Mouse (Mus musculus): ENCODE data around the gene Nploc4. TPM values are rescaled to one million over a fixed set of nuclear protein-coding genes. Genes with fewer than 3 reads are reported as not detected.

Nploc4 gene
- polyA plus RNA-seq, 1 experiment from 2014 or later: 36.3 TPM

- WGBS: 96% methylated on average over 2 of the region's 2 CpGs
- Histone ChIP-seq H3K9ac (no peak overlapping the region), H3K4me3 (replicated peaks) (no peak overlapping the region), H3K27ac (replicated peaks) (no peak overlapping the region), H3K4me1 (no peaks in the 10 kb centered on the region), H3K4me2 (replicated peaks) (no peak overlapping the region), H3K27me3 (no peaks in the 10 kb centered on the region), H3K9me3 (replicated peaks) (no peaks in the 10 kb centered on the region), H3K36me3 (peaks cover 81% of the 10 kb centered on the region)
- no peak for ATAC-seq (ENCODE audit: insufficient number of reproducible peaks, low FRiP score, low TSS enrichment, low read depth)
Measured at GRCm38 (mm10) chr11:120399319-120399718, 38.2 kb downstream of the Nploc4 start.

DNA sequence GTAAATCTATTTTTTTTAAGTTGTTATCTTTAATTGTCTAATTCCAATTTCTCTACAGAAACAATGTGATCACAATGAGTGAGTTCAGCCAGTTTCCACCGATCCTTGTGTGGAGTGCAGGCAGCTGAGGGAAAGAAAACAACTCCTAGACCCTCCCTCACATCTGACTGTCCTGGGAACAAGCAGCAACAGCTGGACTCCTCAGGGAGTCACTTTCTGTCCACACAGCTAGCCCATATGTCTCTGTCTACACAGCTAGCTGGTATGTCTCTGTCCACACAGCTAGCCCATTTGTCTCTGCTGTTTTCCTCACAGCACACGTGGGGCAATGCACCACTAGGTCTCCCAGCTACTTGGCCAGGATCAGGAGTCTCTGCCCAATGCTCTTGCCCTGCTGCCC lies 39.9 kb downstream of the Nploc4 start:
- 0 out of 2 replicates have a peak, but pooled peaks cover 5% of the 10 kb centered on the region for H3K4me1 ChIP-seq
- no peaks in the 10 kb centered on the region for H3K27me3 ChIP-seq
- no peak overlapping the region for H3K27ac ChIP-seq (replicated peaks)
- ATAC-seq (ENCODE audit: insufficient number of reproducible peaks, low FRiP score, low TSS enrichment, low read depth): no peak
- no peaks in the 10 kb centered on the region for H3K9me3 ChIP-seq (replicated peaks)
- no peak overlapping the region for H3K4me3 ChIP-seq (replicated peaks)
- 77% methylated on average over 2 of the region's 2 CpGs for WGBS
- H3K36me3 ChIP-seq: peaks cover 79% of the 10 kb centered on the region
- H3K4me2 ChIP-seq (replicated peaks): no peak overlapping the region
- no peak overlapping the region for H3K9ac ChIP-seq

GRCm38 (mm10) chr11:120395661-120396060 lies 41.8 kb downstream of the Nploc4 start:
- Histone ChIP-seq H3K4me2 (replicated peaks) (no peak overlapping the region), H3K27me3 (no peaks in the 10 kb centered on the region), H3K4me1 (0 out of 2 replicates have a peak, but pooled peaks cover 5% of the 10 kb centered on the region), H3K27ac (replicated peaks) (no peak overlapping the region), H3K9ac (no peak overlapping the region), H3K9me3 (replicated peaks) (no peaks in the 10 kb centered on the region), H3K36me3 (peaks cover 73% of the 10 kb centered on the region), H3K4me3 (replicated peaks) (no peak overlapping the region)
- WGBS: 81% methylated on average over 4 of the region's 4 CpGs
- no peak for ATAC-seq (ENCODE audit: insufficient number of reproducible peaks, low FRiP score, low TSS enrichment, low read depth)

DNA sequence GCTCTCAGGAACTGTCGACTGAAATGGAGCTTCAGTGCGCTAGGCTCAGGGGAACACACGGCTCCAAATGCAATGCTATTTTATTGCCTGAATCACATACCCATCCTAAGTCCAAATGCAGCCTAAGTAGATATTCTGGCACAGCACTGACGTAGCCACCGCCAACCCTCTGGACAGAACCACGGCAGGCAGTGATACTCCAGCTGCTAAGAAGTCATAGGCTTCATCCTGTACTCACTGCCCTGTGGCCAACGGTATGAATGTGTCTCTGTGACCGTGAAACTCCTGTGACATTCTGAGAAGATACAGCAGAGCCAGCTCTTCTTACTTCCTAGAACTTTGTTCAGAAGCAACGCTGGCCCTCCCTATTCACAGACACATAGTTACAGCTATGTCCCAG lies 48.9 kb downstream of the Nploc4 start:
- WGBS: 94% methylated on average over 9 of the region's 9 CpGs
- peaks cover 71% of the 10 kb centered on the region for H3K36me3 ChIP-seq
- H3K27me3 ChIP-seq: no peaks in the 10 kb centered on the region

GRCm38 (mm10) chr11:120387157-120387556 lies 50.4 kb downstream of the Nploc4 start:
- WGBS: 60% methylated on average over 2 of the region's 2 CpGs
- Histone ChIP-seq H3K27me3 (no peaks in the 10 kb centered on the region), H3K36me3 (peaks cover 70% of the 10 kb centered on the region), H3K9ac (no peak overlapping the region), H3K9me3 (replicated peaks) (no peaks in the 10 kb centered on the region), H3K27ac (replicated peaks) (no peak overlapping the region), H3K4me2 (replicated peaks) (no peak overlapping the region), H3K4me3 (replicated peaks) (no peak overlapping the region), H3K4me1 (no peaks in the 10 kb centered on the region)
- no peak for ATAC-seq (ENCODE audit: insufficient number of reproducible peaks, low FRiP score, low TSS enrichment, low read depth)

More for the DNA sequence above, 48.9 kb downstream of the Nploc4 start:
- no peak for ATAC-seq (ENCODE audit: insufficient number of reproducible peaks, low FRiP score, low TSS enrichment, low read depth)
- H3K9me3 ChIP-seq (replicated peaks): no peaks in the 10 kb centered on the region
- H3K4me2 ChIP-seq (replicated peaks): no peak overlapping the region
- H3K9ac ChIP-seq: no peak overlapping the region
- H3K4me1 ChIP-seq: 0 out of 2 replicates have a peak, but pooled peaks cover 5% of the 10 kb centered on the region
- H3K27ac ChIP-seq (replicated peaks): no peak overlapping the region
- no peak overlapping the region for H3K4me3 ChIP-seq (replicated peaks)

DNA sequence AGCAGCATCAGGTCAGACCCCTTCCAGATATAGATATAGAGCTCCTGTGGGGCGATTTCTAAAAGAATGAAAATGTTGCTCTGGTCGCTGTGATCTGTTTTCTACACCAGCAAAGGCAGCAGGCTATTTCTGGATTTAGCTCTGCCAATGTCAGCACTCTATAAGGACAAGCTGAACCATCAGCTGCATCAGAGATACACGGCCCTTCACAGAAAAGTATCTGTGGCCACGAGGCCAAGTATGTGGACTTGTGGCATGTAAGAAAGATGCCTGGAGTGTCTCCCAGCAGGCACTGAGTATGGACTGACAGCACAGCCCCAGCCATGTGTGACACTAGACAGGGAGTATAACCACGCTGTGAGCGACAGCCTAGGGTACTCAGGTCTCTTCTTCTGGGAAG lies 50.9 kb downstream of the Nploc4 start:
- Histone ChIP-seq H3K4me3 (replicated peaks) (no peak overlapping the region), H3K4me2 (replicated peaks) (no peak overlapping the region), H3K4me1 (no peaks in the 10 kb centered on the region), H3K9ac (no peak overlapping the region), H3K27me3 (no peaks in the 10 kb centered on the region), H3K9me3 (replicated peaks) (no peaks in the 10 kb centered on the region), H3K36me3 (peaks cover 72% of the 10 kb centered on the region), H3K27ac (replicated peaks) (no peak overlapping the region)
- ATAC-seq (ENCODE audit: insufficient number of reproducible peaks, low FRiP score, low TSS enrichment, low read depth): no peak
- WGBS: 95% methylated on average over 6 of the region's 6 CpGs

- no peak overlapping the region for H3K4me3 ChIP-seq (replicated peaks)
- H3K9ac ChIP-seq: no peak overlapping the region
- H3K9me3 ChIP-seq (replicated peaks): no peaks in the 10 kb centered on the region
- no peaks in the 10 kb centered on the region for H3K27me3 ChIP-seq
- H3K36me3 ChIP-seq: peaks cover 72% of the 10 kb centered on the region
- H3K4me2 ChIP-seq (replicated peaks): no peak overlapping the region
- 87% methylated on average over 9 of the region's 9 CpGs for WGBS
- peaks cover 18% of the 10 kb centered on the region for H3K4me1 ChIP-seq
- no peak for ATAC-seq (ENCODE audit: insufficient number of reproducible peaks, low FRiP score, low TSS enrichment, low read depth)
- H3K27ac ChIP-seq (replicated peaks): no peak overlapping the region
Measured at GRCm38 (mm10) chr11:120382509-120382908, 55.0 kb downstream of the Nploc4 start.

DNA sequence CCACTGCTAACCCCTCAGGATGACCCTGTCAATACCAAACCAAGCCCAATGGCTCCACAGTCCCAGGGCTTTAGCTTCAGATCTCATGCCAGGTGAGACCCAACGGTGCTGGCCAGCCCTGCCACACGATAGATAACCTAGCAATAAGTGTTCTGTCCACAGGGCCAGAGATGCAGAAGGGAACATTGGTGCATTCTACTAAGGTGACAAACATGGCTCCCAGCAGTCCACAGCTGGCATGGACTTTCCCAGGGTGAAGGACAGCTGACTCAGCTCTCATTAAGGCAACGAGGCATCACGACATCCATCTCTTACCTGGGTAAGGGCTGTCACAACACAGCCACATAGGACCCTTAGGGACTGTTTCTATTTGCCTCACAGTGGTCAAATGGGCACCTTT lies 56.4 kb downstream of the Nploc4 start:
- Histone ChIP-seq H3K27ac (replicated peaks) (0 out of 2 replicates have a peak overlapping the region, but pooled peaks have one; percentile 22), H3K27me3 (no peaks in the 10 kb centered on the region), H3K4me3 (replicated peaks) (no peak overlapping the region), H3K4me1 (peaks cover 24% of the 10 kb centered on the region), H3K9me3 (replicated peaks) (no peaks in the 10 kb centered on the region), H3K36me3 (peaks cover 70% of the 10 kb centered on the region), H3K9ac (no peak overlapping the region; the same call in 1 of the 2 replicates), H3K4me2 (replicated peaks) (no peak overlapping the region)
- 89% methylated on average over 4 of the region's 4 CpGs for WGBS
- no peak for ATAC-seq (ENCODE audit: insufficient number of reproducible peaks, low FRiP score, low TSS enrichment, low read depth)

GRCm38 (mm10) chr11:120380271-120380670 lies 57.2 kb downstream of the Nploc4 start:
- no peak for ATAC-seq (ENCODE audit: insufficient number of reproducible peaks, low FRiP score, low TSS enrichment, low read depth)
- no peak overlapping the region for H3K4me2 ChIP-seq (replicated peaks)
- H3K27me3 ChIP-seq: no peaks in the 10 kb centered on the region
- H3K9ac ChIP-seq: no peak overlapping the region
- H3K9me3 ChIP-seq (replicated peaks): no peaks in the 10 kb centered on the region
- H3K4me3 ChIP-seq (replicated peaks): no peak overlapping the region
- WGBS: 92% methylated on average over 3 of the region's 3 CpGs
- H3K4me1 ChIP-seq: peaks cover 24% of the 10 kb centered on the region
- no peak overlapping the region for H3K27ac ChIP-seq (replicated peaks)
- peaks cover 69% of the 10 kb centered on the region for H3K36me3 ChIP-seq

DNA sequence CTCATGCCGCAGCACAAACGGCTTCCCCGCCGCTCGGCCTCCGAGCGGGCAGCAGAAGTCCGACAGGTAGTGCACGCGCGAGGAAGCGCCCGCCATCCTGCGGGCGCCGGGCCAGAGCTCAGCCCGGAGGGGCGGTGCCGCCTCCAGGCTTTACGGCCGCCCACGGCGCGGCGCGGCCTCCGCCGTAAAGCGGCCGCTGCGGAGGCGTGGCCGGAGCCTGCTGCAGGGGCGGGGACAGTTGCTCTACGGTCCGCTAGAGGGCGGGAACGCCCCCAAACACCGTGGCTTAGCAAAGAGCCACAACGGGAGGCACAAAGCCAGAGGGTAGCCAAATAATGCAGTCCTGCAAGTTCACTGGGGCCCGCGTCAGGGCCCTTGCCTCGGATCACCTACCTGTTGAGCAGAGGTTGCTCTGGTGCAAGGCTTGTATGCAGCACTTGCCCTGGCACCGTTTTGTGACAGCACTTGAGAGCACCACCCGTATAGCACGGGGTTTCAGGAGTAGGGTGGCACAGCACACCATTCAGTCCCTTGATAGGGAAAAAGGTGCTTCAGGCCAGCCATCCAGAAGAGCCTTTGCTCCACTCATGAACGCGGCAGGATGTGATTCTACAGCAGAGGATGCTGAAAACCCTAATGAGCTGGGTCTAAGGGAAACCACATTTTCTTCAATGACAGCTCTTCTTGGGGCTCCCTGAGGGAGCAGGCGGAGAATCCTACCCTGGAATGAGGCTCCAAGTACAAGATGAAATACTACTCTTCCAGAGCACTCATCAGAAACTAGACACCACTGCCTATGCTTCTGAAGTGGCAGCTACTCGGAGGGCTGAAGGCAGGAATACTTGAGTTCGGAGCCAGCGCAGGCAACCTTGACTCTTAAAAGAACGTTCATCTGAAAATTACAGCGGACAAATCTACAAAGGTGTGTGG lies 58.6 kb downstream of the Nploc4 start, which contains the start of gene Faap100:
Gene Faap100 (minus strand): TSS at position 154 of the 930 bp plus-strand sequence.
- peak within 1 kb of the TSS; percentile 85 for H3K9ac ChIP-seq
- WGBS: 4% methylated on average over 53 of the region's 54 CpGs
- H3K27me3 ChIP-seq: no peaks in the 10 kb centered on the region
- H3K36me3 ChIP-seq: peaks cover 69% of the 10 kb centered on the region
- peaks cover 27% of the 10 kb centered on the region for H3K4me1 ChIP-seq
- no peaks in the 10 kb centered on the region for H3K9me3 ChIP-seq (replicated peaks)
- ATAC-seq (ENCODE audit: insufficient number of reproducible peaks, low FRiP score, low TSS enrichment, low read depth): peak; percentile 88
- H3K4me2 ChIP-seq (replicated peaks): peak within 1 kb of the TSS; percentile 94
- peak within 1 kb of the TSS; percentile 84 for H3K27ac ChIP-seq (replicated peaks)
- peak within 1 kb of the TSS; percentile 85 for H3K4me3 ChIP-seq (replicated peaks)

- H3K27ac ChIP-seq (replicated peaks): peak overlapping the region; percentile 84
- peaks cover 30% of the 10 kb centered on the region for H3K4me1 ChIP-seq
- peak overlapping the region; percentile 85 for H3K9ac ChIP-seq
- H3K36me3 ChIP-seq: peaks cover 69% of the 10 kb centered on the region
- H3K4me3 ChIP-seq (replicated peaks): peak overlapping the region; percentile 85
- ATAC-seq (ENCODE audit: insufficient number of reproducible peaks, low FRiP score, low TSS enrichment, low read depth): peak; percentile 3
- no peaks in the 10 kb centered on the region for H3K27me3 ChIP-seq
- peak overlapping the region; percentile 94 for H3K4me2 ChIP-seq (replicated peaks)
- 2% methylated on average over 40 of the region's 40 CpGs for WGBS
- no peaks in the 10 kb centered on the region for H3K9me3 ChIP-seq (replicated peaks)
Measured at GRCm38 (mm10) chr11:120378031-120378610, 59.4 kb downstream of the Nploc4 start.

Data from embryonic facial prominence, embryonic 15.5 days (tissue).